Mouse (Mus musculus) brain, embryonic 18.5 days (tissue): Measurements from ENCODE around the gene Grk2.

Experiments
- DNase-seq: peaks from one replicate; pipeline ENCODE4 v3.0.0-alpha.2; 2012; ENCODE audit warnings: low read depth, low spot score

The Grk2 gene

DNA sequence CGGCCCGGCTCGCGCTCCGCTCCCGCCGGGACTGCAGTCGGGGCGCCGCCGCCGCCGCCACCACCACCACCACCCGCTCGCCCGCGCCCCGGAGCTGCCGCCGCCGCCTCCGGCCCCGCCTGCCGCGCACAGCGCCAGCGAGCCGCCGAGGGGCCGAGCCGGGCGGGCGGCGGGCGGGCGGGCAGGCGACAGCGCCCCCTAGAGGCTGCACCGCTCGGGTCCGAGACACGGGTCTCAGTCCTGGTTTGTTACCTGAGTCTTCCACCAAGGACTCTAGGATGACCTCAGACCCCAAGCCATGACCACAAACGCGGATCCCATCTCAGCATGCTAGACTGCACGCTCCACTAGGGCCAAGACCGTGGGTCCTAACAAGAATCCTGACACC lies at the start of gene Grk2:
Grk2 (minus strand) TSS at position 33 of the 388 bp plus-strand sequence.
- DNase-seq: no peak

- no peak for DNase-seq
These were observed 43.4 kb upstream of the Grk2 start for GRCm38 (mm10) chr19:4349455-4349854.

DNA sequence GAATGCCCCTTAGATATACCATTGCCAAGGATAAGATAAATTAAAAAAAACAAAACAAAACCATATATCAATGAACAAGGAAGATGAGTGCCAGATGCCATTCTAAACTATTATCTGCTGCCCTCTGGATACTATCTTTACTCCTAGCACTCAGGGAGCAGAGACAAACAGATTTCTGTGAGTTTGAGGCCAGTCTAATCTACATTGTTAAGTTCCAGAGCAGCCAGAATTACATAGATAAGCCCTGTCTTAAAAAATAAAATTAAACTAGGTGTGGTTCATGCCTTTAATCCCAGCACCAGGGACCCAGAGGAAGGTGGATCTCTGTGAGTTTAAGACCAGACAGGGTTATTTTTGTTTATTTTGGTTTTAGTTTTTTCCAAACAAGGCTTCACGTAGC lies 40.5 kb upstream of the Grk2 start:
- no peak for DNase-seq

GRCm38 (mm10) chr19:4338162-4338561 lies 32.1 kb upstream of the Grk2 start:
- DNase-seq: no peak

- peak; percentile 86 for DNase-seq
These were observed 27.8 kb upstream of the Grk2 start for GRCm38 (mm10) chr19:4333791-4334190.

GRCm38 (mm10) chr19:4333100-4333775 lies 27.2 kb upstream of the Grk2 start:
- DNase-seq: no peak

DNA sequence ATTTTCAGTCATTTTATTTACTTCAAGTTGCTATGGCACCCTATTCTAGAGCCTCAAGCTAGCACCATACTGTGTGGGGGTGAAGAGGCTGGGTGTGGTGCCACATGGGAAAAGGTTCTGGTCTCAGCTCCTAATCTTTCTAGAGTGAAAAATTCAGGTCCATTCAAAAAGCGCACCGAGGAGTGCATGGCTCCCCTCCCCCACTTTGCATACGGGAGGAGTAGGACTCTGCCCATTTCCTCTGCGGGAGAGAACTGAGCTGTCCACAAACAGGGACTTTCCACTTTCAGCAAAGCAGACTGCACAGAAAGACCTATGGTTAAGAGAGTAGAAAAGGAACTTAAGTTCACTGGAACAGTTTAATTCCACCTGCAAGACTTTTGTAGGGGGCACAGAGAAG lies 26.6 kb upstream of the Grk2 start:
- DNase-seq: no peak

- no peak for DNase-seq
These were observed 25.3 kb upstream of the Grk2 start for GRCm38 (mm10) chr19:4331273-4331672.

DNA sequence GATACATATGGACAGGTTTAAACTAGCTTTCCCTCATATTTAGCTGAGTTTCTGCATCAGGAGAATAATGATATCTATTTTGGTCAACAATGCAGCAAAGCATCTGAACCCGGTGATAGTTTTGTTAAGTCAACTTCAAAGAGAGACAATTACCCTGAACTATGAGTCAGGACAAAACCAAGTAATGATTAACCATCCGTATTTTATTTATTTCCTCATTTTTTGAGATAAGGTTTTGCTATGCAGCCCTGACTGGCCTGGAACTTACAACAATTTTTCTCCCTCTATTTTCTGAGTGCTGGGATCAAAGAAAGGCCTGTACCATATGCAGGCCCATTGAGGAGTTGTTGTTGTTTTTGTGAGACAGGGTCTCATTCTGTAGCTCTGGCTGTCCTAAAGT lies 24.6 kb upstream of the Grk2 start:
- no peak for DNase-seq

DNA sequence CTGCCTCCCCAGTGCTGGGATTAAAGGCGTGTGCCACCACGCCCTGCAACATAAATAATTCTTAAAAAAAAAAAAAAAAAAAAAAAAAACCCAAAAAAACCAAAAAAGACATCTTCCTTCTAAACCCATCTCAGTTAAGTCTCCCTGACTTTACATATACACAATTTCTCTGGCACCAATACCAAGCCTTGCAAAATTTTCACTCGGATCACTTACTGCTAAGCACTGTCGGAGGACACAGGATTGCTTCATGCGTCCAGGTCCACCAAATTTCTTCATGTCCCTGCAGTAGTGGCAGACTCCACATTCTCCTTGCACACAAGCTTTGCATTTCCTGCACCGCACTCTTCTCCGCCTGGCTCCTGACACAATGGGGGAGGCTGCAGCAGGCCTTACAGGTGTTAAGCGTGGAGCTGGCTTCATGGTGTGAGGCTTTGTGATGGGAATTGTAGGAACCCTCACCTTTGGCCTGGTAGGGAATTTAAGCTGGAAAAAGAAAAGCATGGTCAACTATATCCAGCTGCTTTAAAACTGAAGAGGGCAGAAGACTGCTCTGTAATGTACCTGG lies 22.8 kb upstream of the Grk2 start:
- no peak for DNase-seq

GRCm38 (mm10) chr19:4326881-4327280 lies 20.9 kb upstream of the Grk2 start:
- DNase-seq: no peak

GRCm38 (mm10) chr19:4326106-4326505 lies 20.1 kb upstream of the Grk2 start:
- no peak for DNase-seq

DNA sequence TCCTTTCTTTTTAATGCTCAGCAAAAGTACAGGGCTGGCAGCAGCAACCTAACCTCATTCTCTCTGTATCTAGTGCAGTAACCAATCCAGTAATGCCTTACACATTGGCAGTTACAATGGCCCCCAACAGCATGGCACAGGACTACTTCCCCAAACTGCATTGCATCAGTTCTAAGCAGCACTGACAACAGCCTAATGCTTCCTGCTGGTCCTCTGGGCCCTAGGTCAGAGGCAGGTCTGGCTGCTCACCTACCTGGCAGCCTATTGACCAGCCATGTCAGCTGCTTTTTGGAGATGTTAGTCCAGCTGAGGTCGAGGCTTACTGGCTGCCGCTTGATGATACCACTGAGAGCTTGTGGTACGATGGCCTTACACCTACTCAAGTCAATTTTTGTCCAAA lies 16.1 kb upstream of the Grk2 start:
- DNase-seq: no peak

- no peak for DNase-seq
These were observed 15.6 kb upstream of the Grk2 start for GRCm38 (mm10) chr19:4321622-4322021.

GRCm38 (mm10) chr19:4319272-4319671 lies 13.2 kb upstream of the Grk2 start:
- DNase-seq: no peak

- DNase-seq: no peak
These were observed 11.2 kb upstream of the Grk2 start for GRCm38 (mm10) chr19:4317181-4317580.

- DNase-seq: no peak
These were observed 9.4 kb upstream of the Grk2 start for GRCm38 (mm10) chr19:4315223-4315944.

GRCm38 (mm10) chr19:4309776-4310185 lies 3.8 kb upstream of the Grk2 start:
- no peak for DNase-seq

DNA sequence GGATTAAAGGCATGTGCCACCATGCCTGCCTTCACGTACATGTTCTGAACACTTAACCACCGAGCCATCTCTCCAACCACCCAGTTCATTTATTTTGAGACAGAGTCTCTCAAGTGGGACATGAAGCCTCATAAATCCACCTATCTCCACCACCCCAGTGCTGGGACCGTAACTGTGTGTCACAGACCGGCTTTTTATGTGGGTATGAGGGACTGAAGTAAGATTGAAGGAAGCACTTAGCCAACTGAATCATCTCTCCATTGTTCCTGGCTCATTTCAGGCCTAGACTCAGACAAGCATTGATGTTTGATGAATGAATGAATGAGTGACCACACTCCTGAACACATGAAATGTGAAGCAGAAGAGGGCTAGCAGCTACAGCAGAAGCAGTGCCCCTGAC lies 3.3 kb upstream of the Grk2 start:
- no peak for DNase-seq

DNA sequence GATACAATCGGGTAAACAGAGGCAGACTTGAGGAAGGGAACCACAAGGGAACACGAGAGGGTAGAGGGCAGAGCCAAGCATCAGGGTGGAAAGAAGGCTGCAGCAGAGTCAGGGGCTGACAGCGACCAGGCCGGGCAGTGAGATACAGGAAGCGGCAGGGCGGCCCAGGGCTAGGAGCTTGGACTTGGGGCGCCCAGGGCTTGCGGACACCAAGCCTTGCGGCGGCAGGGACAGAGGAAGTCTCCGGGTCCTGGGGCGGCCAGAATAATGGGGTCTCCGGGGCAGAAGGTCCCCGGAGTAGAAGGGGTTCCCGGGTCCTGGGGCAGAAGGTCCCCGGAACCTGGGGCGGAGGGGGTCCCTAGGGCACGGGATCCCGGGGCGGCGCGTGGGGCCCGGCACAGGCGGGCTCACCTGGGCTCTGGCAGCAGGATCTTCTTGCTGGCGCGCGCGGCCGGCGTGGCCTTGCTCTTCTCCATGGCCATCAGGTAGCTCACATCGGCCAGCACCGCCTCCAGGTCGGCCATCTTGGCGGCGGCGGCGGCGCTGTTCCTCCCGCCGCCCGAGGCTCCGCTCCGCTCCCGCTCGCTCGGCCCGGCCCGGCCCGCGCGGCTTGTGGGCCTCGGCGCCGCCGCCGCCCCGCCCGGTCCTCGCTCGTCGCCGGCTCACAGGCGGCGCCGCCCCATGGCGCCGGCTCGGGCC lies 382 bp downstream of the Grk2 start:
- DNase-seq: no peak

DNA sequence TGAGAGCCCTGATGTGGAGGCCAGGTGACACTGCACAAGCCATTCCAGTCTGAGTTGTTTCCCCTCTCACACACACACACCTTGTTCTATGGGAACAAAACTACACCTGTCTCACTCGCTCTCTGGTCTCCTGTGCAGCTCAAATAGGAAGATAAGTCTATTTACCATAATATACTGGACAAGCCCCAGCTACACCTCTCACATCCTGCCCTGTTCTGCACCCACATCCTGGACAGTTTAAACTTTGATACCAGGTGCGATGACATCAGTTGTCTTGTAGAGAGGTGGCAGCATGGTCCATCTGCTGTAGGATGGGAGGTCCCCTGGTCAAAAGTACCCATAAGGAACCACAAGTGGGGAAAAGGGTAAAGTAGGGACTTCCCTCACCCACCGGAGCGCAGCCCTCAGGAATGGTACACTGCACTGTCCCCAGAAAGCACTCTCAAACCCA lies 1.1 kb downstream of the Grk2 start:
- no peak for DNase-seq

- DNase-seq: no peak
These were observed 1.7 kb downstream of the Grk2 start for GRCm38 (mm10) chr19:4304251-4304821.
